Mouse (Mus musculus): ENCODE measurements around the gene Lrrc27.
A peak's percentile ranks its signal among the peaks of the same experiment; 100 is the strongest.

The Lrrc27 gene

GRCm38 (mm10) chr7:139214160-139214559 lies 1.4 kb downstream of the Lrrc27 start:
- no peak for DNase-seq (ENCODE audit: low spot score in 2 of 2)

- no peak for DNase-seq (ENCODE audit: low spot score in 2 of 2)
These were observed 2.0 kb downstream of the Lrrc27 start for GRCm38 (mm10) chr7:139214596-139215340.

GRCm38 (mm10) chr7:139215516-139215915 lies 2.7 kb downstream of the Lrrc27 start:
- no peak for DNase-seq (ENCODE audit: low spot score in 2 of 2)

- no peak for DNase-seq (ENCODE audit: low spot score in 2 of 2)
These were observed 3.2 kb downstream of the Lrrc27 start for GRCm38 (mm10) chr7:139215946-139216345.

GRCm38 (mm10) chr7:139216464-139216863 lies 3.7 kb downstream of the Lrrc27 start:
- no peak for DNase-seq (ENCODE audit: low spot score in 2 of 2)

GRCm38 (mm10) chr7:139217046-139217445 lies 4.3 kb downstream of the Lrrc27 start:
- no peak for DNase-seq (ENCODE audit: low spot score in 2 of 2)

- no peak for DNase-seq (ENCODE audit: low spot score in 2 of 2)
These were observed 6.0 kb downstream of the Lrrc27 start for GRCm38 (mm10) chr7:139218641-139219415.

GRCm38 (mm10) chr7:139219486-139219885 lies 6.7 kb downstream of the Lrrc27 start:
- DNase-seq (ENCODE audit: low spot score in 2 of 2) = no peak

GRCm38 (mm10) chr7:139220303-139220702 lies 7.5 kb downstream of the Lrrc27 start:
- DNase-seq (ENCODE audit: low spot score in 2 of 2) = peak in 1 of 2 experiments; percentile 9

- no peak for DNase-seq (ENCODE audit: low spot score in 2 of 2)
These were observed 8.3 kb downstream of the Lrrc27 start for GRCm38 (mm10) chr7:139221072-139221471.

GRCm38 (mm10) chr7:139221856-139222255 lies 9.1 kb downstream of the Lrrc27 start:
- DNase-seq (ENCODE audit: low spot score in 2 of 2) = no peak

- no peak for DNase-seq (ENCODE audit: low spot score in 2 of 2)
These were observed 9.6 kb downstream of the Lrrc27 start for GRCm38 (mm10) chr7:139222341-139222740.

- no peak for DNase-seq (ENCODE audit: low spot score in 2 of 2)
These were observed 11.3 kb downstream of the Lrrc27 start for GRCm38 (mm10) chr7:139224070-139224469.

- peak in 1 of 2 experiments; percentile 48 for DNase-seq (ENCODE audit: low spot score in 2 of 2)
These were observed 11.9 kb downstream of the Lrrc27 start for GRCm38 (mm10) chr7:139224725-139225124.

- DNase-seq (ENCODE audit: low spot score in 2 of 2) = no peak
These were observed 13.6 kb downstream of the Lrrc27 start for GRCm38 (mm10) chr7:139226416-139226815.

- no peak for DNase-seq (ENCODE audit: low spot score in 2 of 2)
These were observed 15.8 kb downstream of the Lrrc27 start for GRCm38 (mm10) chr7:139228447-139229171.

- no peak for DNase-seq (ENCODE audit: low spot score in 2 of 2)
These were observed 17.0 kb downstream of the Lrrc27 start for GRCm38 (mm10) chr7:139229837-139230236.

GRCm38 (mm10) chr7:139230241-139230640 lies 17.5 kb downstream of the Lrrc27 start:
- no peak for DNase-seq (ENCODE audit: low spot score in 2 of 2)

- DNase-seq (ENCODE audit: low spot score in 2 of 2) = peak; percentile 61 to 87
These were observed 20.9 kb downstream of the Lrrc27 start for GRCm38 (mm10) chr7:139233714-139234113.

- DNase-seq (ENCODE audit: low spot score in 2 of 2) = peak in 1 of 2 experiments; percentile 37
These were observed 21.8 kb downstream of the Lrrc27 start for GRCm38 (mm10) chr7:139234426-139235188.

GRCm38 (mm10) chr7:139235651-139236358 lies 23.0 kb downstream of the Lrrc27 start:
- peak in 1 of 2 experiments; percentile 35 for DNase-seq (ENCODE audit: low spot score in 2 of 2)

Data from spleen, postnatal 10 days (tissue).